Mouse (Mus musculus) CD8-positive naive resting alpha-beta T cell, adult 2 months (primary cell): ENCODE data around the gene Tnfrsf12a.

Experiments used
- DNase-seq, 2 experiments: peaks; one replicate each; pipeline ENCODE4 v3.0.0; 2022; ENCODE audit warnings: low read depth in 2 of 2, low spot score in 2 of 2

Gene Tnfrsf12a

DNA sequence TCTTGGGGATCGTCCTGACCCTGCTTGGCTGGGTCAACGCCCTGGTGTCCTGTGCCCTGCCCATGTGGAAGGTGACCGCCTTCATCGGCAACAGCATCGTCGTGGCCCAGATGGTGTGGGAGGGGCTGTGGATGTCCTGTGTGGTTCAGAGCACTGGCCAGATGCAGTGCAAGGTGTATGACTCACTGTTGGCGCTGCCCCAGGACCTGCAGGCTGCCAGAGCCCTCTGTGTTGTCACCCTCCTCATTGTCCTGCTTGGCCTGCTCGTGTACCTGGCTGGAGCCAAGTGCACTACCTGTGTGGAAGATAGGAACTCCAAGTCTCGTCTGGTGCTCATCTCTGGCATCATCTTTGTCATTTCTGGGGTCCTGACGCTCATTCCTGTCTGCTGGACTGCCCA is 3.8 kb upstream of the Tnfrsf12a start:
- DNase-seq, result no peak

DNA sequence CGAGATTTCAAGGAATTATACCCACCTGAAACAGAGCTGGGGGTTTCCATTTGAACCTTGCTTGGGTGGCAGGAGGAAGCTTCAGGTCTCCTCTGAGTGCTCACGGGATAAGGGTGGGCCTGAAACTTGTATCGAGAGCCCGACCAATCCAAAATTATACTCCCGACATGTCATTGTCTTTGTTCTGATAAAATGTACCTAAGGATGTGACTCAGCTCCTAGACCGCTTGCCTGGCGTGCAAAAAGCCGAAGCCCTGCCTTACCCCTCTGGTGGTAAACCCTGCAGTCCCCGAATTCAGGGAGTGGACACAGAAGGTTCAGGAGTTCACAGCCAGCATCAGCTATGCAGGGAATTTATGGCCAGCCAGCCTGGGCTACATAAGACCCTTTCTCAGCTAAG is 3.1 kb upstream of the Tnfrsf12a start:
- no peak for DNase-seq

DNA sequence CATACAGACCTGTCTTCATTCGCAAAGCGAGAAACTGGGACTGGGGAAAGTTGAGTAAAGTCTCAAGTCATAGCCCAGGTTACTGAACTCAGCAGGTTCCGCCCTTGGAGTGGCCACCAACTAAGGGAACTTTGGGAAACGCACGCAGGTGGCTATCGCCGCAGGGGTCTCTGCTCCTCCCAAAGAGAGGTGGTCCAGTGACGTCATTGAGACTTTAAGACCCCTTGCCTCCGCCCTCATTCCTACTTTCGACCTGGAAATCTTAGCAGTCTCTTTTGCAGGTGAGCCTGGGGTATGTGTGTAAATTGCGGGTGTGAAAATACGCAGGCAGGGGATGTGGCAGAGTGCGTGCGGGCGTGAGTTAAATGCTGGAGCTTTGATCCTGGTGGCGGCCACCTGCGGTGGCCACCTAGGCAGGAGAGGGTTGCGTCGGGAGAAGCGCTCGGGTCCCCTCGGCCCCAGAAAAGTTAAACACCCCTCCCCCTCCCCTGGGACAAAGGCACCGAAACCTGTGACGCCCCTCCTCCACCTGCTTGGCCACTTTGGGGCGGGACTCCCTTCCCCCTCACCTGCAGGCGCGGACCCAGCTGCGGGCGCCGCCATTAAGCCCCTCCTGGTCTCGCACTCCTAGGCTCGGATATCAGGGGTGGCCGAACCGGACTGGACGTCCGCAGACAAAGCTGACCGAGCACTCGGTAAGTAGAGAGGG is 2.0 kb upstream of the Tnfrsf12a start, which contains the start of gene Cldn6:
Gene Cldn6, plus strand, starts transcription at position 123 of the 709 bp plus-strand sequence.
- DNase-seq, result no peak

DNA sequence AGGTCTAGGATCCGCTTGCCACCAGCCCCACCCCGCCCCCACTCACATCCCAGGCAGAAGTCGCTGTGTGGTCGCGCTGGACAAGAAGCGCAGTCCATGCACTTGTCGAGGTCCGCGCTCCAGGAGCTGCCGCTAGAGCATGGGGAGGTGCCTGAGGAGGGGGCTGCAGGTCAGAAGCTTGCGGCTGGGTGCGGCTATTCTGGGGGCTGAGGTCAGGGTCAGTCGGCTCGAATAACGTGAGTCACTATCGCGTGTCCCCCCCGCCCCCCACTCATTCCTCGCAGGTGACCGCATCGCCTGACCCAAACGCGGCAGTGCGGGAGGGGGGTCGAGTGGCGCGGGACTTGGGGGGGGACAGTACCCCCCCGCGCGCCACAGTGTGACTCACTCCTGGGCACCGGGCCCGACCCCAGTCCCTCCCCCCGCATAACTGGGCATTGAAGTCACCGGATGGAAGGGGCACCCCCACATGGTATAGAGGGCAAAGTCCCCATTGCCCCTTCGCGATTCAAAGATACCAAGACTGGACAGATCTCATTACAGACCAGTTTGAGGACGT is 716 bp downstream of the Tnfrsf12a start:
- DNase-seq, result peak in 1 of 2 experiments; percentile 26

DNA sequence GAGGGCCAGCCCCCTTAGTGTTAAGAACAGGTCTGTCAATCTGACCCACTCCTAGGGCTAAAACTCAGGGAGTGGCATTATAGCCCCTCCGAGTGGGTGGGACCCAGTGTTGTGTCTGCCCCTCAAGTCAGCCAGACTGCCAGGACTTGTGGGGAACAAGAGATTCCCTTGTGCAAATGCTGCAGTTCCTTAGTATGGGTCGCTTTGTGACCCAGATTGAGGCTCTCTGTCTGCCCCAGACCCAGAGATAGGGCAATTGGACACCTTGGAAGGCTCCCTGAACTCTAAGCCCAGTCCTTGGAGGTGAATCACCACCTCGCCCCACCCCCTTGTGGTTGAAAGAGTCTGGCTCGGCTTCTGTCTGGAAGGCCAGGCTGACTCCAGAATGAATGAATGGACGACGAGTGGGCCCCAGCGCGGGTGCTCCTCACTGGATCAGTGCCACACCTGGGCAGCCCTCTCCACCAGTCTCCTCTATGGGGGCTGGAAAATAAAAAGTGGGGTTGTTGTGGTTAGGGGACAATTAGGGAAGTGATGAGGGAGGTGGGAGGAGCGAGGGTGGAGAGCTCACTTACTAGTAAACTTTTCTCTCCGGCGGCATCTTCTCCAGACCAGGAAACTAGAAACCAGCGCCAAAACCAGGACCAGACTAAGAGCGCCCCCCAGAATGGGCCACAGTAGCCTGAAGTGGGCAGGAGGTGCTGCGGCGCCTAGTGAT is 1.5 kb downstream of the Tnfrsf12a start:
- no peak for DNase-seq

DNA sequence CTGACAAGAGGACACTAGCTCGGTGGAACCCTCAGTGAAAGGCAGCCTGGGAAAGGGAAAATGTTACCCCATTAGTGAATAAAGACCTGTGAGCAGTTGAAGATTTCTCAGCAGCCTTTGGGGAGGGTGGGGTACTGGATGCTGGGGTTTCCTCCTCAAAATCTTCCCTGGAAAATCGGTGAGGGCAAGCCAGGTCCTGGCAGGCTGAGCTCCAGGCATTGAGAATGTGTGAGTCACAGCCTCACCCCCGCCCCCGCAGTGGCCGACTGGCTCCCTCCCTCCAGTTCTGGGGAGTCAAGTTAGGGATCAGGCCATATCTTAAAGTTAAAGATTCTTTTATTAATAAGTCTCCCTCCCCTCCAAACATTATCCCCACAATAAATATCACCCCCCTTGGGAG is 2.1 kb downstream of the Tnfrsf12a start:
- DNase-seq, result no peak

DNA sequence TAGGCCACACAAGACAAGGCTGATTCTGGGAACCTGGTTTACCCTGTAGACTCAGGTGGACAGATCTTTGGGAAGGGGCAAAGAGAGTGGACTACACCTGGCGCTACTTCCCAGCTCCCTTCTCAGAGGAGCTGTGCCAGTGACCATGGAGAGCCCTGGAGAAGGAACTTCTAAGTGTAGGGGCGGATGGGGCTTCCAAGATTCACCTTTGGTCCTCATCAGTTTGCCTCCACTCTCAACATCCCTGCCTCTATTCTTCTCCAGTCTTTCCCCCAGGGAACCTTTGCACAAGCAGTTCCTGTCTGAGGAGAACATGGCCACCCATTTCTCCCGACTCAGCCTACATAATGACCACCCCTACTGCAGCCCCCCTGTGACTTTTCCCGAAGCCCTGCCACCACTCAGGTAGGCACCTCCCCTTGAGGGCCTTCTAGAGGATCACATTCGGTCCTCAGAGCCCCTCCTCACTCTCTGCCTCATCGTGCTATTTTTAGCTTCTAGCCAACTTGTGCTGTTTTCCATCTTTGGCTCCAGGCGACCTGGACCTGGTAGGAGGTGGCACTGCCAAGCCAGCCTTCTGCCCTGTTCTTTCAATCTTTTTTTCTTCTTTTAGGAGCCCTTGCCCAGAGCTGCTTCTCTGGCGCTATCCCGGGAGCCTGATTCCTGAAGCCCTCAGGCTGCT is 2.9 kb downstream of the Tnfrsf12a start:
- DNase-seq, result no peak

DNA sequence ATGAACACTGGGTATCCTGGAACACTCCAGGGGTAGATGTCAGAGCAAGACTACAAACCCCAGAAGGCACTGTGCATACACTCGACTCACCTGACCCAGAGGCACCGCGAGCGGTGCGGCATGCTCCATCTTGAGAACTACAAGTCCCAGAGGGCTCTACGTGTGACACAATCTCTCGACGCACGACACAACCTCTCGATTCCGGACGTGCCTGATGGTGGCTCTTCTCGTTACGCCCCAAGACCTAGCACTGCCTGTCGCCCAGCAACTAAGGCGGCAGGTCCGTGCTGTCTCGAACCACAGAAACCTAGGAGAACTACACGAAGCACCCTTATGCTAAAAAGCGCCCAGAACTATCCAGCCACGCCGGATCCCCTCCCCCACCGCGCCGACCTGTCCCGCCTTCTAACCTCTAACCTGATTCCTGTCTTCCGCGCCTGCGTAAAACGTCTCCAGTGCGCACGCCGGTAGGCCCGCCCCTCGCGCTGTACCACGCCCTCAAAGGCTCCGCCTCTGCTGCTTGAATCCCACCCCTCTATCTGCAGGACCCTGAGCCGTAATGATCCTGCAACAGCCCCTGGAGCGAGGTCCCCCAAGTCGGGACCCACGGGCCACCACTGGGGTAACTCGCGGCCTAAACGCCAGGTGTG is 3.7 kb downstream of the Tnfrsf12a start, which contains the start of the genes Hcfc1r1 and Thoc6:
Gene Hcfc1r1, plus strand, starts transcription at position 173 of the 650 bp plus-strand sequence.
Gene Thoc6, minus strand, starts transcription at position 459 of the 650 bp plus-strand sequence.
- peak; percentile 79 to 89 for DNase-seq

DNA sequence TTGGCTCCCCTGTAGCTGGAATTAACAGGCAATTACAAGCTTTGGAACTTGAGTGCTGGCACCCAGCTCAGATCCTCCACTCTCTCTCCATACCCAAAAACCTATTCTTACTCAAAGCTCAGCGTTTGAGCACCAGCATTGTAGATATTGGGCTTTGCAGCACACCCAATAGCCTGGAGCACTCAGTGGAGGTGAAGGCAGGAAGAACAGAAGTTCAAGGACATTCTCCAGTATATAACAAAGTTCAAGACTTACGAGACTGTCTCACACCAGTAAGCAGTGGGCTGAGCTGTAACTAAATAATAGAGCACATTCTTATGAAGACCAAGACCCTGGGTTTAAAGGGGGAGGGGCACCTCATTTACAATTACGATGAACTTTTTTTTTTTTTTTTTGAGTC is 4.5 kb downstream of the Tnfrsf12a start:
- no peak for DNase-seq

DNA sequence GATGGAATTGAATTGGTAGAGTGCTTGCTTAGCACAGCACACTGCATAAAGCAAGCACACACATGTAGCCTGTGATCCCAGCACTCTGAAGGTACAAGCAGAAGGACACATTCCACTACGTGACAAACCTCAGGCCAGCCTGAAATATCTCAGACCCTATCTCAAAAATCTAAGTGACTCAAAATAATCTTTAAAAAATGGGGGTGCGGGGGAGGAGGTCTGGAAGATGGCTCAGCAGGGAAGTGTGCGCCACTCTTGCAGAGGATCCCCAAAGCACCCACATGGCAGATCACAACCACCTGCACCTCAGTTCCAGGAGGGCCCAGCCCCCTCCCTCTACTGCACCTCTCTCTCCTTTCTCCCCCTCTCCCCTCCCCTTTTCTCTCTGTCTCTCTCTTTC is 5.7 kb downstream of the Tnfrsf12a start:
- no peak for DNase-seq

DNA sequence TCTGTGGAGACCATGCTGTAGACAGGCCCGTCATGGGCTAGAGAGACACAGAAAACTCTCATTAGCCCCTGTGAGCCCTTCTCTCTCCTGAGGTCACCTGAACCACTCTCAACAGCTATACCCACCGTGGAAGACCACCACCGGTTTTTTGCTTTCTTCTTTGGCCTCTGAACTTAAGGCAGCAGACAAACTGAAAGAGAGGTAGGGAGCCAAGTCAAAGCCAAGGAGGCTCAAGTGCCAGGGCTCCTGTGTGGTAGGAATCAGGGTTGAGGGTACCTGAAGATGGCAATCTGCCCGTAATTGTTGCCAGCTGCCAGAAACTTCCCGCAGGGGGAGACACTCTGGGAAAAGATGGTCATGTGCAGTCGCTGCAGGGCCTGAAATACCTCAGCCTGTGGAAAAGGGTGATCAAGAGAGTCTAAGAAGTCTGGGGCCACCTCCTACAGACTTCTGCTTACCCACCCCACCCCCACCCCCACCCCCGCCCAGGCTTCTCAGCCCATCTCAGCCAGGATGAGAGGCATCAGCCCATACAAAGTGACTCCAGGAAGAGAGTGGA is 6.7 kb downstream of the Tnfrsf12a start:
- DNase-seq, result no peak

DNA sequence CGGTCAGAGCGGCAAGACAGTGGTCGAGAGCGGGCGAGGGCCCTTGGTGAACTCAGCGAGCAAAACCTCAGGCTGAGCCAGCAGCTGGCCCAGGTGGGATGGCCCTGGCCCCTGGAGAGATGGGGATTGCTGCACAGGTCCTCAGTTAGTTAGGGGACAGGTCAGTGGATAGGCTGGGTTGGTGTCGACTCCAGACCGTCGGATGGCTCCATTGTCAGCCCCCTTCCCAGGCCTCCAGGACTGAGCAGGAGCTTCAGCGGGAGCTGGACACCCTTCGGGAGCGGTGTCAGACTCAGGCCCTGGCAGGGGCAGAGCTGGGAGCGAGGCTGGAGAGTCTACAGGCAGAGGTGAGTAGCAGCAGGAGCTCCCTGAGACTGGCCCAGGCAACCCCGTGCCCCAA is 11.8 kb downstream of the Tnfrsf12a start:
- no peak for DNase-seq

DNA sequence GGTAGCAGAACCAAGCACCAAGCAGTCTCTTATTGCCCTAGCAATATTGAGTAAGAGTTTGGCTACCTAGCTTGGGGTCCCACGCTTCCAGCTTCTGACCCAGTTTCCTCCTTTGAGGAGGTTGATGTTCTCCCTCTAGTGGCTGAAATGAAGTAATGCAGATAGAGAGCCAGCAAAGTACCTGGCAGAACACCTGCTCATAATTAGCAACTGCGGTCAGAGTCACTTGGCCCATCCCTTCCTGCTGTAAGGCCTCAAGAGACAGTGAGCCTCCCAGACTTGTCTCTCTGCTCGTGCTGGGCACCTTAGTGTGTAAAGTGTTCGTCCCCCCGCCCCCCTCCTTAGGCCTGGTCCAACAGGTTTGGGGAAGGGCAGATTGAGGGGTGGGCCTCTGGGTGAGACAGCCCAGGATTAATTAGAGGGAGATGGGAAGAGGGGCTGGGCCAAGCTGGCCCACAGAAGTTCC is 12.7 kb downstream of the Tnfrsf12a start:
- peak in 1 of 2 experiments; percentile 47 for DNase-seq

DNA sequence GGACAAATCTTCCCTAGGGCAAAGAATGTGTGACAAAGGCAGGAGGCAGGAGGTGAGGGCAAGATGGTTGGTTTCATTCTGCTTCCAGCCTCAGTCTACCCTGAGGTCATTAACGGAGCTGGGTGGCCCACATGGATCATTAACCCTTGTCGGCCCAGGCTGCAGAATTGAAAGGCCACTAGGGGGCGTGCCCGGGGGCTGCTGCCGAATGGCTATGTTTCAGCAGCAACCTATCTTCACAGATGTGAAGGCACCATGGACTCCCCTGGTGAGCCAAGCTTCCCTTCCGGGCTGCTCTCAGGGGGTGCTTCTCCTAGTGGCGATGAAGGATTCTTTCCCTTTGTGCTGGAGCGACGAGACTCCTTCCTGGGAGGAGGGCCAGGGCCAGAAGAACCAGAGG is 15.7 kb downstream of the Tnfrsf12a start:
- DNase-seq, result no peak

DNA sequence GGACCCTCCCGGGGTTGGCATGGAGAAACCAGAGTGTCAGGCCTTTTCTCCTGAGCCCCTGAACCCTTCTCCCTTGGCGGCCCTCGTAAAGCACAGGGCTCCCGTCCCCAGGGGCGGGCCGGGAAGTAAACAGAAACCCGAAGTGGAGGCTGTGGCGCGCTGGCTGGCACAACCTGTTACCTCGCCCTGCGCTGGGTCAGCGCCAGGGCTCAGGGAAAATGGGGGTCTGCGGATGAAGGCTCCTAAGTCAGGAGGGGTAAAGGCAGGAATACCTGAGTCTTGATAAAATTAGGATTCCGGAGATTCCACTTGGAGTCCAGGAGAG is 16.4 kb downstream of the Tnfrsf12a start:
- DNase-seq, result no peak

DNA sequence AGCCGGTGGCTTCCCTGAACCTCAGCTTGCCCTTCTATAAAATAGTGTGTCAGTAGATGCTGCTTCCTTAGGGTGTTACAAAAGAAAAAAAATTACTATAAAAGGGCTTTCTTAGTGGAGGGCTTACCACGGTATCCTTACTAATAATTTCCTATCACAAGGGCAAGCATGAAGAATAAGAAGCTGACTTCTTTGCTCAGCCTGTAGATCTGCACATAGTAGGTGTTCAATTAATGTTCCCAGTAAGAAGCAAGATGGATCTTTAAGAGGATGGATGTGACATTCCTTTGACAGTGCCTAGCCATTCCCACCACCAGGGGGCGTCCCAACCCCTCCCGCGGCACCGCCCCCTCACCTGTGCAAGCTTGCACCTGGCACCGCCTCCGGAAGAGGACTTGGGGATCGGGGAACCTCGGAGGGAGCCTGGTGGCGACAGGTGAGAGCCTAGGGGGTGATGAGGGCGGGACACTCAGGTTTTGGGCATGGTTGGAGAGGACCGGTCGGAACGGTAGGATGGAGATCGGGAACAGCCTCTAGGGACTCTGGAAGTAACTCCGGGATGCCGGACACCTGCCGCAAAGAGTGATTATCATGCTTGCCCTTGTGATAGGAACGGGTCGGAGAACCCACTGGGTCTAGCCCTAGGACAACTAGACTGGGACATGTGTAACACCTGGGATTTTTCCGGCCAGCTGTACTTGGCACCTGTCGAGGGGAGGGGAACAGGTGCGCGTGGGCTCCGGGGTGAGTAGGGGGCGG is 17.0 kb downstream of the Tnfrsf12a start, which contains the start of gene Bicdl2:
Gene Bicdl2, plus strand, starts transcription at position 390 of the 759 bp plus-strand sequence.
- DNase-seq, result peak; percentile 44 to 56

DNA sequence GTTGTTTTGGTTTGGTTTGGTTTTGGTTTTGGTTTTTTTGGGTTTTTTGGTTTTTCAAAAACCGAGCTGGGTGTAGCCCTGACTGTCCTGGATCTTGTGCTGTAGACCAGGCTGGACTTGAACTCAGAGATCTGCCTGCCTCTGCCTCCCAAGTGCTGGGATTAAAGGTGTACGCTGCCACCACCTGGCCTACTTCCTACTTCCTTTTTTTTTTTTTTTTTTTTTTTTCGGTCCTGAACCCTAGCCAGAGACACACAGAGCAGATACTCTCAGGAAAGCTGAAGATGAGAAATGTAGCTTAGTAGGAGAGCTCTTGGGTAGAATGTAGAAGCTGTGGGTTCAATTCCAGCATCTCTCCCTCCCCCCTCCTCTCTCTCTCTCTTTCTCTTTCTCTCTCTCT is 18.8 kb downstream of the Tnfrsf12a start:
- no peak for DNase-seq

DNA sequence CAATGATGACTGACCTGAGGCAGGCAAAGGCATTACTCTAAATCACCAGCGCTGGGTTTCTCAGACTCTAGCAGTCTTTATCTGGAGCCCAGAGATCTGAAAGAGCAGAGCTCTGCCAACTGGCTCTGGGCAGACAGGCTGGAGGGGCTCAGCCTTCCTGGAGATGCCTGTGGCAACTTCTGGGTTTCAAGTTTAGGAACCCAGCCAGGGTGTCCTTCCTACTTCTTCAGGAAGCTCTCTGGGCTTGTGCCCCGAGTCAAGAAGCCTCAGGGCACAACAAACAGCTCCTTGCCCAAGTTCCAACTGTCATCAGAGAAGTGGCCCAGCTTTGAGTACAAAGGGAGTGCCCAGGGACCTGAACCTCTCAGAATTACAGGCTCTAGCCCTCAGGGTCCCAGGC is 22.9 kb downstream of the Tnfrsf12a start:
- no peak for DNase-seq

DNA sequence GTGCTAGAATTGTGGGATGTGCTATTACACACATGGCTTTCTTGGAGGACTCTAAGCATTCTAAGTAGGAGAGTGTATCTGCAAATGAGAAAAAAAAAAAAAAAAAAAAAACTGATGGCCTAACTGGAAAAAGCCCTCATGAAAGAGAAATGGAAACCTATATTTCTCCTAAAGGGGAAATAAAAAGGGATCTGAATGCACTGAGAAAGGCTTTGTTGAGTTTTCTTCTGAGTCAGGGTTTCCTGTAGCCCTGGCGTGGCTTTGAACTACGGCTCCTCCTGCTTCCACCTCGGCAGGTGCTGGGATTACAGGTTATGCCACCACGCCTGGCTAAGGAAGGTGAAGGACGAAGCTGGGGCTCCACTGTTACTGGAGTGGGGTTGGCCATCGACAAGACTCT is 23.3 kb downstream of the Tnfrsf12a start:
- DNase-seq, result no peak

DNA sequence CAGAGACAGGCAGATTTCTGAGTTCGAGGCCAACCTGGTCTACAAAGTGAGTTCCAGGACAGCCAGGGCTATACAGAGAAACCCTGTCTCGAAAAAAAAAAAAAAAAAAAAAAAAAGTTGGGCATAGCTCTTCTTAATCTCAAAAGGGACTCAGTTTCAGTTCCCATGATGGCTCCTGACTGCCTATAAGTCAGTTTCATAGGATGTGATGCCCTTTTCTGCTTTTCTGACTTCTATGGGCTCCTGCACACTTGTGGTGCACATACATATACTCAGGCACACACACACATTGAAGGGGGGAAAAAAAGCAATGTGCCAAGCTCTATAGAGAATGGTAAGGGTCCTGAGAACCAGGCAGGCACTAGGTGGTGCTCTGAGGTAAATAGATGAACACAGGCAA is 23.9 kb downstream of the Tnfrsf12a start:
- DNase-seq, result no peak
